Mouse (Mus musculus) cerebellum, postnatal 25 days (tissue): ENCODE results near the gene Gm4922.

Experiments used
- DNase-seq, 2 experiments: peaks; one replicate each; pipeline ENCODE4 v3.0.0; 2021; ENCODE audit warnings: mixed read lengths in 2 of 2

Gene Gm4922

GRCm38 (mm10) chr10:18786693-18787092, at the start of gene Gm4922:
Gene Gm4922 (minus strand): TSS chr10:18786793.
- DNase-seq = no peak

- DNase-seq = peak; percentile 35 to 65
These were observed 49.3 kb upstream of the Gm4922 start for GRCm38 (mm10) chr10:18835684-18836479.

GRCm38 (mm10) chr10:18834389-18834788, 47.8 kb upstream of the Gm4922 start:
- DNase-seq = no peak

GRCm38 (mm10) chr10:18831823-18832222, 45.2 kb upstream of the Gm4922 start:
- DNase-seq = no peak

- DNase-seq = no peak
These were observed 43.8 kb upstream of the Gm4922 start for GRCm38 (mm10) chr10:18830359-18830758.

- peak; percentile 9 to 12 for DNase-seq
These were observed 41.3 kb upstream of the Gm4922 start for GRCm38 (mm10) chr10:18827936-18828335.

GRCm38 (mm10) chr10:18826107-18826506, 39.5 kb upstream of the Gm4922 start:
- no peak for DNase-seq

- DNase-seq = no peak
These were observed 38.5 kb upstream of the Gm4922 start for GRCm38 (mm10) chr10:18825143-18825542.

GRCm38 (mm10) chr10:18816560-18816959, 30.0 kb upstream of the Gm4922 start:
- DNase-seq = peak; percentile 35 to 55

- no peak for DNase-seq
These were observed 25.2 kb upstream of the Gm4922 start for GRCm38 (mm10) chr10:18811751-18812150.

GRCm38 (mm10) chr10:18790063-18790462, 3.5 kb upstream of the Gm4922 start:
- DNase-seq = no peak

GRCm38 (mm10) chr10:18788601-18789000, 2.0 kb upstream of the Gm4922 start:
- DNase-seq = no peak

- no peak for DNase-seq
These were observed 9.0 kb downstream of the Gm4922 start for GRCm38 (mm10) chr10:18777546-18777945.

- no peak for DNase-seq
These were observed 13.9 kb downstream of the Gm4922 start for GRCm38 (mm10) chr10:18772537-18773179.

GRCm38 (mm10) chr10:18769909-18770308, 16.7 kb downstream of the Gm4922 start:
- DNase-seq = no peak

- peak; percentile 40 to 63 for DNase-seq
These were observed 26.4 kb downstream of the Gm4922 start for GRCm38 (mm10) chr10:18760241-18760640.

- no peak for DNase-seq
These were observed 36.5 kb downstream of the Gm4922 start for GRCm38 (mm10) chr10:18750057-18750456.

GRCm38 (mm10) chr10:18743286-18744142, 43.1 kb downstream of the Gm4922 start, which contains the start of gene Arfgef3:
Gene Arfgef3 (minus strand): TSS chr10:18743949.
- DNase-seq = peak; percentile 95

- peak; percentile 33 to 41 for DNase-seq
These were observed 44.5 kb downstream of the Gm4922 start for GRCm38 (mm10) chr10:18742086-18742485.

- DNase-seq = peak; percentile 26 to 31
These were observed 45.6 kb downstream of the Gm4922 start for GRCm38 (mm10) chr10:18741024-18741423.
